In genomic region chr2:121442259-121443067, GRCm38 (mm10) we compare ENCODE assay signal across 8 mouse cellular contexts. TPM values are rescaled to one million over a fixed set of nuclear protein-coding genes. Genes with fewer than 3 reads are reported as not detected.
DNase-seq lines count a peak whose midpoint lies in the region; ATAC-seq and TF ChIP-seq lines count a peak whose summit lies in the region.

No protein-coding gene starts in this region.

- TF ChIP-seq EP300 in heart, postnatal 0 days (IDR thresholded peaks at IDR 0.05; ENCODE audit: low read depth), result no peak

- TF ChIP-seq CTCF in bone marrow macrophage, adult 2 months (IDR thresholded peaks at IDR 0.05; ENCODE audit: low read depth, low read length), result no peak
- no peak for TF ChIP-seq CTCF in heart, postnatal 0 days (IDR thresholded peaks at IDR 0.05; ENCODE audit: low read depth)
- TF ChIP-seq CTCF in spleen, adult 2 months (IDR thresholded peaks at IDR 0.05; ENCODE audit: extremely low read depth, insufficient read depth, insufficient read length, insufficient replicate concordance), result no peak

- H3K27me3 ChIP-seq in heart, postnatal 0 days (ENCODE audit: control insufficient read depth, insufficient read depth, low read length), result no peaks in the 10 kb centered on the region
- peaks cover 6% of the 10 kb centered on the region for H3K27me3 ChIP-seq in megakaryocyte, embryonic 14.5 days (replicated peaks)
- H3K27me3 ChIP-seq in spleen, adult 2 months (ENCODE audit: control insufficient read depth, insufficient read depth, low read length), result no peaks in the 10 kb centered on the region

- WGBS in heart, postnatal 0 days, result 2% methylated on average over 30 of the region's 30 CpGs
- 1% methylated on average over 30 of the region's 30 CpGs for WGBS in spleen, adult 2 months

- H3K4me1 ChIP-seq in bone marrow macrophage, adult 2 months (ENCODE audit: control insufficient read depth, insufficient read depth, low read length), result peaks cover 17% of the 10 kb centered on the region
- peaks cover 13% of the 10 kb centered on the region for H3K4me1 ChIP-seq in heart, postnatal 0 days (ENCODE audit: control insufficient read depth, insufficient read depth)
- peaks cover 46% of the 10 kb centered on the region for H3K4me1 ChIP-seq in megakaryocyte, embryonic 14.5 days
- peaks cover 5% of the 10 kb centered on the region; the same call in 1 of the 2 replicates for H3K4me1 ChIP-seq in spleen, adult 2 months (ENCODE audit: control insufficient read depth, insufficient read depth, insufficient read length)

- H3K4me3 ChIP-seq in bone marrow macrophage, adult 2 months (ENCODE audit: insufficient read depth, low read length), result peak overlapping the region; percentile 43
- H3K4me3 ChIP-seq in heart, postnatal 0 days (ENCODE audit: low read depth, low read length), result peak overlapping the region; percentile 51
- peak overlapping the region; percentile 91 for H3K4me3 ChIP-seq in megakaryocyte, embryonic 14.5 days (replicated peaks)
- peak overlapping the region; percentile 69 for H3K4me3 ChIP-seq in spleen, adult 2 months (ENCODE audit: extremely low read depth, insufficient read depth, insufficient read length)

- peaks cover 25% of the 10 kb centered on the region for H3K36me3 ChIP-seq in heart, postnatal 0 days (replicated peaks; ENCODE audit: control insufficient read depth, insufficient read depth, low read length)
- peaks cover 32% of the 10 kb centered on the region for H3K36me3 ChIP-seq in megakaryocyte, embryonic 14.5 days (replicated peaks; ENCODE audit: low read length)
- peaks cover 11% of the 10 kb centered on the region for H3K36me3 ChIP-seq in spleen, adult 2 months (ENCODE audit: control insufficient read depth, insufficient read depth, low read length)

- H3K4me2 ChIP-seq in heart, postnatal 0 days (ENCODE audit: low read depth, low read length), result peak overlapping the region; percentile 88

- peak; percentile 88 for DNase-seq in B cell, adult 2 months
- DNase-seq in heart, postnatal 0 days (ENCODE audit: low spot score), result peak; percentile 51
- peak; percentile 93 to 94 for DNase-seq in kidney, postnatal 25 days
- DNase-seq in spleen, adult 2 months (ENCODE audit: low read depth in 1 of 2, low spot score in 2 of 2), result peak; percentile 53 to 81
- DNase-seq in frontal cortex, postnatal 10 days (ENCODE audit: low spot score in 2 of 2), result no peak

- TF ChIP-seq POLR2A in bone marrow macrophage, adult 2 months (IDR thresholded peaks at IDR 0.05; ENCODE audit: borderline replicate concordance, low read depth, low read length), result no peak
- TF ChIP-seq POLR2A in spleen, adult 2 months (IDR thresholded peaks at IDR 0.05; ENCODE audit: low read depth, low read length), result no peak

- peak; percentile 97 for ATAC-seq in erythroblast, adult 5-6 weeks (replicated peaks; ENCODE audit: low FRiP score, poor library complexity, severe bottlenecking)
- ATAC-seq in heart, postnatal 0 days (ENCODE audit: insufficient read depth, low read depth), result peak; percentile 68; the same call in 1 of the 2 replicates

- no peaks in the 10 kb centered on the region for H3K9me3 ChIP-seq in heart, postnatal 0 days (replicated peaks; ENCODE audit: control insufficient read depth, low read length)
- no peaks in the 10 kb centered on the region for H3K9me3 ChIP-seq in megakaryocyte, embryonic 14.5 days

- peak overlapping the region; percentile 18; the same call in 1 of the 2 replicates for H3K9ac ChIP-seq in heart, postnatal 0 days (replicated peaks; ENCODE audit: low read depth, low read length)

- H3K27ac ChIP-seq in bone marrow macrophage, adult 2 months (ENCODE audit: insufficient read depth, low read depth, low read length), result no peak overlapping the region
- no peak overlapping the region for H3K27ac ChIP-seq in heart, postnatal 0 days (ENCODE audit: low read depth)
- H3K27ac ChIP-seq in spleen, adult 2 months (ENCODE audit: insufficient read depth, low read length), result peak overlapping the region; percentile 58

RNA-seq across cellular contexts. Expression of gene Ell3, which starts 1.6 kb away (rescaled TPM):
- polyA plus RNA-seq in bone marrow macrophage, adult 2 months (2012; ENCODE audit: insufficient read depth, insufficient read length, missing spikeins), result 0.92 TPM in 1 of 2 replicates, not detected in the other
- total RNA-seq in erythroblast, adult 5-6 weeks (2015; ENCODE audit: low replicate concordance), result not detected in 2 replicates
- not detected in 2 replicates for total RNA-seq in erythroblast, adult 5-6 weeks (2017; ENCODE audit: low replicate concordance)
- total RNA-seq in heart, postnatal 0 days (2014; rRNA removed; ENCODE audit: low replicate concordance), result not detected in 2 replicates
- polyA plus RNA-seq in heart, postnatal 0 days (2015; fragmentation: Nextera tagmentation; extraction: Ambion mirVana), result 0.36 and 0.55 TPM in 2 replicates
- not detected in 2 replicates for polyA plus RNA-seq in megakaryocyte, embryonic 14.5 days (2012; ENCODE audit: insufficient read depth, low replicate concordance)
- polyA plus RNA-seq in spleen, adult 2 months (2012; rRNA removed), result 22.8 and 26.6 TPM in 2 replicates

RNA-seq across cellular contexts. Expression of gene Serf2, which starts 6.5 kb away (rescaled TPM):
- 547 and 575 TPM in 2 replicates for polyA plus RNA-seq in bone marrow macrophage, adult 2 months (2012; ENCODE audit: insufficient read depth, insufficient read length, missing spikeins)
- total RNA-seq in erythroblast, adult 5-6 weeks (2015; ENCODE audit: low replicate concordance), result 50.9 and 58.1 TPM in 2 replicates
- total RNA-seq in erythroblast, adult 5-6 weeks (2017; ENCODE audit: low replicate concordance), result 40.6 and 55.3 TPM in 2 replicates
- 1,358 and 1,465 TPM in 2 replicates for total RNA-seq in heart, postnatal 0 days (2014; rRNA removed; ENCODE audit: low replicate concordance)
- polyA plus RNA-seq in heart, postnatal 0 days (2015; fragmentation: Nextera tagmentation; extraction: Ambion mirVana), result 616 and 625 TPM in 2 replicates
- polyA plus RNA-seq in megakaryocyte, embryonic 14.5 days (2012; ENCODE audit: insufficient read depth, low replicate concordance), result 78.6 and 558 TPM in 2 replicates
- 206 and 255 TPM in 2 replicates for polyA plus RNA-seq in spleen, adult 2 months (2012; rRNA removed)

RNA-seq across cellular contexts. Expression of gene Hypk, which starts 10.6 kb away (rescaled TPM):
- polyA plus RNA-seq in bone marrow macrophage, adult 2 months (2012; ENCODE audit: insufficient read depth, insufficient read length, missing spikeins), result 44.7 and 69.0 TPM in 2 replicates
- 27.7 and 28.2 TPM in 2 replicates for total RNA-seq in erythroblast, adult 5-6 weeks (2015; ENCODE audit: low replicate concordance)
- 22.3 and 31.5 TPM in 2 replicates for total RNA-seq in erythroblast, adult 5-6 weeks (2017; ENCODE audit: low replicate concordance)
- 1.6 and 4.1 TPM in 2 replicates for total RNA-seq in heart, postnatal 0 days (2014; rRNA removed; ENCODE audit: low replicate concordance)
- polyA plus RNA-seq in heart, postnatal 0 days (2015; fragmentation: Nextera tagmentation; extraction: Ambion mirVana), result 105 and 111 TPM in 2 replicates
- 12.9 and 128 TPM in 2 replicates for polyA plus RNA-seq in megakaryocyte, embryonic 14.5 days (2012; ENCODE audit: insufficient read depth, low replicate concordance)
- 3.2 and 5.8 TPM in 2 replicates for polyA plus RNA-seq in spleen, adult 2 months (2012; rRNA removed)

RNA-seq across cellular contexts. Expression of gene Serinc4, which starts 14.1 kb away (rescaled TPM):
- not detected in 2 replicates for polyA plus RNA-seq in bone marrow macrophage, adult 2 months (2012; ENCODE audit: insufficient read depth, insufficient read length, missing spikeins)
- not detected in 2 replicates for total RNA-seq in erythroblast, adult 5-6 weeks (2015; ENCODE audit: low replicate concordance)
- 0.68 TPM in 1 of 2 replicates, not detected in the other for total RNA-seq in erythroblast, adult 5-6 weeks (2017; ENCODE audit: low replicate concordance)
- 0.39 TPM in 1 of 2 replicates, not detected in the other for total RNA-seq in heart, postnatal 0 days (2014; rRNA removed; ENCODE audit: low replicate concordance)
- 0.04 and 0.12 TPM in 2 replicates for polyA plus RNA-seq in heart, postnatal 0 days (2015; fragmentation: Nextera tagmentation; extraction: Ambion mirVana)
- polyA plus RNA-seq in megakaryocyte, embryonic 14.5 days (2012; ENCODE audit: insufficient read depth, low replicate concordance), result 0.30 TPM in 1 of 2 replicates, not detected in the other
- 0.22 and 0.33 TPM in 2 replicates for polyA plus RNA-seq in spleen, adult 2 months (2012; rRNA removed)

RNA-seq across cellular contexts. Expression of gene Catsper2, which starts 28.9 kb away (rescaled TPM):
- 0.80 and 1.5 TPM in 2 replicates for polyA plus RNA-seq in bone marrow macrophage, adult 2 months (2012; ENCODE audit: insufficient read depth, insufficient read length, missing spikeins)
- 2.9 TPM in 1 of 2 replicates, not detected in the other for total RNA-seq in erythroblast, adult 5-6 weeks (2015; ENCODE audit: low replicate concordance)
- total RNA-seq in erythroblast, adult 5-6 weeks (2017; ENCODE audit: low replicate concordance), result 2.2 TPM in 1 of 2 replicates, not detected in the other
- total RNA-seq in heart, postnatal 0 days (2014; rRNA removed; ENCODE audit: low replicate concordance), result 1.3 and 3.7 TPM in 2 replicates
- polyA plus RNA-seq in heart, postnatal 0 days (2015; fragmentation: Nextera tagmentation; extraction: Ambion mirVana), result 4.5 and 5.2 TPM in 2 replicates
- 0.10 TPM in 1 of 2 replicates, not detected in the other for polyA plus RNA-seq in megakaryocyte, embryonic 14.5 days (2012; ENCODE audit: insufficient read depth, low replicate concordance)
- polyA plus RNA-seq in spleen, adult 2 months (2012; rRNA removed), result 0.89 and 0.97 TPM in 2 replicates

Comparison
In these comparisons a context has a peak if more than half of its experiments do, and no peak if none do; other contexts are left out.
1. DNase-seq: peak in B cell, adult 2 months (2 of 2), heart, postnatal 0 days (single experiment), kidney, postnatal 25 days (2 of 2) and spleen, adult 2 months (2 of 2); none in frontal cortex, postnatal 10 days (0 of 2).
2. RNA of gene Ell3, which starts 1.6 kb away (polyA plus RNA-seq): 22.8 to 26.6 TPM in spleen, adult 2 months; 0.92 TPM in bone marrow macrophage, adult 2 months, 0.36 to 0.55 TPM in heart, postnatal 0 days and not detected in megakaryocyte, embryonic 14.5 days; every median in the first group is over 10 times any median in the second.
3. Peak in every context shown above with its lines, with median percentiles within 50 percentile points of each other: H3K4me3 ChIP-seq.